Mouse (Mus musculus) liver, adult 2 months (tissue): ENCODE results near the gene Stk24. TPM values are rescaled to one million over a fixed set of nuclear protein-coding genes. Genes with fewer than 3 reads are reported as not detected.

ENCODE experiments used
- DNase-seq: peaks from one replicate; pipeline ENCODE4 v3.0.0-alpha.2; 2011; ENCODE audit warnings: low read depth, low spot score; ENCODE audit errors: extremely low read depth
- H3K27ac ChIP-seq: fragments of 200-500 bp; replicated peaks from 2 replicates; pipeline ENCODE4 v1.5.1; 2012; ENCODE audit warnings: low read depth, mild to moderate bottlenecking, control low read depth, inconsistent platforms, low read length; ENCODE audit not compliant: insufficient read depth
- H3K27me3 ChIP-seq: fragments of 200-500 bp; 2 replicates; pipeline ENCODE4 v1.6.1; 2012; ENCODE audit warnings: mild to moderate bottlenecking, moderate library complexity, low read length, inconsistent platforms; ENCODE audit not compliant: control insufficient read depth, insufficient read depth
- H3K36me3 ChIP-seq: fragments of 200-500 bp; 2 replicates; pipeline ENCODE4 v1.6.1; 2012; ENCODE audit warnings: low read length, inconsistent platforms; ENCODE audit not compliant: control insufficient read depth, insufficient read depth
- H3K4me1 ChIP-seq: fragments of 200-500 bp; 2 replicates; pipeline ENCODE4 v1.6.1; 2011; ENCODE audit warnings: low read length; ENCODE audit not compliant: control insufficient read depth, insufficient read depth
- H3K4me3 ChIP-seq: fragments of 200-500 bp; 2 replicates; pipeline ENCODE4 v1.5.1; 2011; ENCODE audit warnings: low read depth, mild to moderate bottlenecking, control low read depth, low read length, moderate library complexity; ENCODE audit not compliant: insufficient read depth
- H3K79me2 ChIP-seq: fragments of 200-500 bp; 2 replicates; pipeline ENCODE4 v1.6.1; 2012; ENCODE audit warnings: inconsistent platforms, mild to moderate bottlenecking, low read length, moderate library complexity; ENCODE audit not compliant: control insufficient read depth, insufficient read depth
- H3K9ac ChIP-seq: fragments of 200-500 bp; 2 replicates; pipeline ENCODE4 v1.6.1; 2012; ENCODE audit warnings: low read depth, mild to moderate bottlenecking, control low read depth, inconsistent platforms, low read length
- CTCF ChIP-seq: fragments of 200-500 bp; IDR thresholded peaks from 2 replicates; pipeline ENCODE4 v1.5.1; 2011; ENCODE audit warnings: low read depth, low read length, control low read depth
- POLR2A ChIP-seq: fragments of 200-500 bp; IDR thresholded peaks from 2 replicates; pipeline ENCODE4 v1.6.1; 2011; ENCODE audit warnings: low read length, control low read depth; ENCODE audit not compliant: insufficient read depth; ENCODE audit errors: extremely low read depth
- WGBS: fragments of 180-500 bp; shearing (Covaris S2); methylation state at CpG from one replicate; pipeline ENCODE4 v1.1.7; 2018; 5-methylcytosine and 5-hydroxymethylcytosine counted together
- polyA plus RNA-seq: library from polyadenylated mRNA; depleted of rRNA; stranded (reverse); fragments of >200 nt; gene quantifications from 2 replicates; pipeline ENCODE4 v1.2.3, GENCODE M21; 2012; rRNA removed
- total RNA-seq: library from RNA; depleted of rRNA; stranded (reverse); fragments of >200 nt; gene quantifications from 2 replicates; pipeline ENCODE4 v1.2.3, GENCODE M21; 2014; rRNA removed

The Stk24 gene
- total and polyA plus RNA-seq, 2 experiments, result 9.3 to 10.1 TPM

DNA sequence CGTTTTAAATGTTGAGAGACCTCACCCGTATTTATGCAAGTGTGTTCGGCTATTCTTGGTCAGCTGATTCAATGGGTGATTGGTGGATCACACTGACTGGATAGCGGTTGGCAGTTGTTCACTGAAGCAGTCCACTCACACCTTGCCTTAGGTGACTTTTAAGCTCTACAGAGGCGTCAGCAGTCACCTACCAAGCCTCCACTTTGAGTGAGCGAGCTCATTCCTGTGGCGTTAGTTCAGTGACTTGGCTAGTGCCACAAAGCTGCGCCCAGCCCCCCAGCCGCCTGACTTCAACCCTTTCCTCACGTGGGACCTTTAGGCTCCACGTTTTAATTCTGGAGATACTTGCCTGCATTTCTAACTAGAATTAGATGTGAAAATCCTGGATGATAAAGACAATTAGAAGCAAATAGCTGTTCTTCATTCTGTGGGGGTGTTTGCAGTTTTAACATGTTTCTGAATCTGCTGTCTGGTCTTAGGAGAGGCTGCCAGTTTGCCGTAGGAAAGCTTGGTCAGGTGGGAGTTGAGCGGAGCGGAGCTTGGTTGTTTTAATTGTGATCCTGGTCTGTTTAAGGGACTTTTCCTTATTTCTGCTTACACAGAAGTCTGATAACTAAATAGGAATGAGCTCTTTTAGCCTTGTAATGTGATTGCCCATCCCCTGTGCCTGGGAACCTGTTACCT is 133.6 kb downstream of the Stk24 start:
- H3K27ac ChIP-seq, result no peak overlapping the region
- peaks cover 4% of the 10 kb centered on the region; the same call in 1 of the 2 replicates for H3K4me1 ChIP-seq
- no peak for DNase-seq
- 89% methylated on average over 14 of the region's 14 CpGs for WGBS
- H3K4me3 ChIP-seq, result no peak overlapping the region
- no peaks in the 10 kb centered on the region for H3K27me3 ChIP-seq
- no peak overlapping the region for H3K9ac ChIP-seq
- TF ChIP-seq POLR2A (no peak), CTCF (no peak)
- H3K36me3 ChIP-seq, result peaks cover 7% of the 10 kb centered on the region; the same call in 1 of the 2 replicates
- no peaks in the 10 kb centered on the region for H3K79me2 ChIP-seq

DNA sequence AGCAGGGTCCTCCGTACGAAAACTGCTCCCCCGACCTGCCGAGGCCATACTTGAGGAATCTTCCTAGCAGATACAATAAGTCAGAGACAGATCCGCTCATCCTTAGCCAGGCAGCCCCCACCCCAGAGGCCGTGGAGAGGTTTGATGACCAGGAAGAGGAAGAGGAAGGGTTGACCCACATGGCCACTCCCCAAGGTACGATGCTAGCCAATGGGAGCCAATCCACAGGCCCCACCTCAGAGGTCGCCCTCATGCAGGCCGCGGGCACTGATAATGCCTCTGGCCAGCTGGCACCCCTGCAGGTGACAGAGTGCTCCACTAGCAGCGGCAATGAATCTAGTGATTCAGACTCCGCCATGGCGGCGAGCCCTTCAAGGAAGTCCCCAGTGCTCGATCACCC is 135.7 kb downstream of the Stk24 start:
- TF ChIP-seq POLR2A (no peak), CTCF (no peak)
- Histone ChIP-seq H3K9ac (no peak overlapping the region), H3K79me2 (no peaks in the 10 kb centered on the region), H3K27ac (no peak overlapping the region), H3K4me3 (no peak overlapping the region), H3K27me3 (no peaks in the 10 kb centered on the region), H3K36me3 (peaks cover 7% of the 10 kb centered on the region; the same call in 1 of the 2 replicates), H3K4me1 (peaks cover 8% of the 10 kb centered on the region; the same call in 1 of the 2 replicates)
- DNase-seq, result no peak
- WGBS, result 96% methylated on average over 15 of the region's 15 CpGs

DNA sequence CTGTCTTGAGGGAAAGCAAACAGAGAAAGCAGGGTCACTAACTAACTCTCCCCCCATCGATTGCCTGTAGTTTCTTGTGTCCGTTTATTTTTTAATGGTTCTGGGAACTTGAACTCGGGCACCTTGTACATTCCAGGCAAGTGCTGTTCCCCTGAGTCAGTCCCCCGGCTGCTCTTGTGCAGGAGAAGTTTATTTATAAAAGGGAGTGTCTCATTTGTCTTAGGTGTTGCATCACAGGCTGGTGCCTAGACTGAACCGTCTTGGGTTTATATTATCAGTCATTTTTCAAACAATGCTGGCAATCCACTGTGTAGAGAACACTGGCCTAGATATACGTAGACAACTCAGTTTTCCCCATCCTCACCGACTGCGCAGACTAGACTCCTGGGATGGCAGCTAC is 140.4 kb downstream of the Stk24 start:
- H3K4me3 ChIP-seq, result no peak overlapping the region
- TF ChIP-seq CTCF (no peak), POLR2A (no peak)
- no peak overlapping the region for H3K9ac ChIP-seq
- WGBS, result 44% methylated on average over 8 of the region's 8 CpGs
- H3K79me2 ChIP-seq, result no peaks in the 10 kb centered on the region
- H3K27me3 ChIP-seq, result no peaks in the 10 kb centered on the region
- peaks cover 7% of the 10 kb centered on the region; the same call in 1 of the 2 replicates for H3K36me3 ChIP-seq
- H3K4me1 ChIP-seq, result peaks cover 20% of the 10 kb centered on the region
- peak overlapping the region; percentile 62 for H3K27ac ChIP-seq
- no peak for DNase-seq

DNA sequence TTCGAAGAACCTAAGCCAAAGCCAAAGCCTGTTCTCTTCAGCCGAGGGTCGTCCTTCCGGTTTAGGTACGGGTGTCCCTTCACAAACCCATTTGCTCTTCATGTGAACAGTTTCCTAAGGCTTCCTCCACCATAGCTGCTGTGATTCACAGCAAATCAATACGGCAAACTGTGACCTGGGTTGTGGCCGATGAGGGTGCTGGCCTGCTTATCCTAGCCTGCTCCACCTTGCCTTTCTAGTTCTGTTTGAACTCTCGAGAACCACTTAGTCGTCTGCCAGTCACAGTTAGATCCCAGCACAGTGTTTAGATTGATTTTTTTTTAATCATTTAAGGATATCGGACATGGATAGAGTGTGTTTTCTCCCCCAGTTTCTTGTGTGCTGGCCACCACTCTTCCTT is 141.1 kb downstream of the Stk24 start:
- WGBS, result 32% methylated on average over 10 of the region's 10 CpGs
- no peak overlapping the region for H3K4me3 ChIP-seq
- peak; percentile 72 for DNase-seq
- no peaks in the 10 kb centered on the region for H3K27me3 ChIP-seq
- peak overlapping the region; percentile 91 for H3K27ac ChIP-seq
- no peak for TF ChIP-seq CTCF
- TF ChIP-seq POLR2A, result no peak
- H3K9ac ChIP-seq, result peak overlapping the region; percentile 27; the same call in 1 of the 2 replicates
- H3K4me1 ChIP-seq, result peaks cover 20% of the 10 kb centered on the region
- H3K36me3 ChIP-seq, result peaks cover 5% of the 10 kb centered on the region; the same call in 1 of the 2 replicates
- no peaks in the 10 kb centered on the region for H3K79me2 ChIP-seq

DNA sequence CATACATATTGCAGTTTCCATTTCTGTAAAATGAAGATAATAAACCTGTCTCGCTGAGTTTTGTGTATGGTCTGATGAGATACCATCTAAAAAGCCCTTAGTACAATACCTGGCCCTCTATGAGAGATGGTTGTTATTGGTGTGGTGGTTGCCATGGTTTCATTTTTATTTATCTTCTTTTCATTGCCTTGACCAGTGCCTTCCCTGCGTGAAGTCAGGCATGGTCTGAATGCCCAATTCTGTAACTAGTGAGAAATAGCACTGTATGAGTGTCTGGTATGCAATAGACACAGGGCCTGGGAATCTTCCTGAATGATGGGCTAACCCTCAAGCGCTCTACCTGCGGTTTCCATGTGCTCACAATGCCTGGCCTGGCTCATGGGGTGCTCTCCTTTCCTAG is 143.1 kb downstream of the Stk24 start:
- WGBS, result 92% methylated on average over 4 of the region's 4 CpGs
- peaks cover 20% of the 10 kb centered on the region for H3K4me1 ChIP-seq
- TF ChIP-seq CTCF, result no peak
- TF ChIP-seq POLR2A, result no peak

More for the DNA sequence above, 143.1 kb downstream of the Stk24 start:
- Histone ChIP-seq H3K27ac (no peak overlapping the region), H3K4me3 (no peak overlapping the region), H3K79me2 (no peaks in the 10 kb centered on the region), H3K36me3 (peaks cover 4% of the 10 kb centered on the region; the same call in 1 of the 2 replicates), H3K27me3 (no peaks in the 10 kb centered on the region), H3K9ac (no peak overlapping the region)
- DNase-seq, result no peak

Other genes with a start within 250 kb of the Stk24 start
- gene Slc15a1, start 125.2 kb upstream of the Stk24 start, total RNA-seq, result not detected in 2 replicates
- not detected in 2 replicates for gene Slc15a1, start 125.2 kb upstream of the Stk24 start, polyA plus RNA-seq